ENCODE assay signal across 24 mouse cellular contexts in genomic region chr3:37181041-37181440, GRCm38 (mm10). TPM values are rescaled to one million over a fixed set of nuclear protein-coding genes. Genes with fewer than 3 reads are reported as not detected.
DNase-seq lines count a peak whose midpoint lies in the region; ATAC-seq lines count a peak whose summit lies in the region.
"Had no signal": no experiment of that assay in that cellular context is flagged by ENCODE, and none has a peak within 500 bp of the region (broad histone marks: within the 10 kb centered on the region; RNA-seq: fewer than 3 reads in every experiment).

No protein-coding gene starts in this region.

- no peaks in the 10 kb centered on the region for H3K36me3 ChIP-seq in hindbrain, embryonic 10.5 days
- H3K36me3 ChIP-seq in hindbrain, embryonic 16.5 days (ENCODE audit: control insufficient read depth, insufficient read depth, low read length) = no peaks in the 10 kb centered on the region
- H3K36me3 ChIP-seq in midbrain, embryonic 12.5 days = no peaks in the 10 kb centered on the region
- H3K36me3 ChIP-seq in midbrain, embryonic 15.5 days (replicated peaks) = no peaks in the 10 kb centered on the region
- H3K36me3 ChIP-seq: limb, embryonic 15.5 days; neural tube, embryonic 13.5 days had no signal

- no peaks in the 10 kb centered on the region; the same call in 1 of the 2 replicates for H3K27me3 ChIP-seq in hindbrain, embryonic 10.5 days (ENCODE audit: insufficient read depth, poor library complexity, severe bottlenecking)
- H3K27me3 ChIP-seq in hindbrain, embryonic 16.5 days (replicated peaks; ENCODE audit: control insufficient read depth, insufficient read depth, low read length) = no peaks in the 10 kb centered on the region
- H3K27me3 ChIP-seq in midbrain, embryonic 12.5 days = no peaks in the 10 kb centered on the region
- no peaks in the 10 kb centered on the region for H3K27me3 ChIP-seq in midbrain, embryonic 15.5 days (replicated peaks)
- H3K27me3 ChIP-seq: limb, embryonic 15.5 days; neural tube, embryonic 13.5 days had no signal

- no peak overlapping the region for H3K4me3 ChIP-seq in hindbrain, embryonic 10.5 days
- H3K4me3 ChIP-seq in hindbrain, embryonic 16.5 days (ENCODE audit: low read length) = no peak overlapping the region
- H3K4me3 ChIP-seq in midbrain, embryonic 12.5 days = no peak overlapping the region
- no peak overlapping the region for H3K4me3 ChIP-seq in midbrain, embryonic 15.5 days
- H3K4me3 ChIP-seq: erythroblast, embryonic 14.5 days; limb, embryonic 15.5 days; neural tube, embryonic 13.5 days had no signal

- DNase-seq in hindbrain, embryonic 10.5 days (ENCODE audit: low spot score) = peak; percentile 9
- DNase-seq in embryo, embryonic 11 days = peak; percentile 21
- no peak for DNase-seq in urinary bladder, postnatal 25 days (ENCODE audit: low spot score)
- DNase-seq: adrenal gland, adult 2 months; cerebellum, adult 9-11 months; gastrocnemius, postnatal 10 days; kidney, adult 8-10 months; thymus, postnatal 25 days had no signal

- no peak overlapping the region for H3K9ac ChIP-seq in hindbrain, embryonic 16.5 days (ENCODE audit: low read depth, low read length)
- no peak overlapping the region for H3K9ac ChIP-seq in midbrain, embryonic 12.5 days (replicated peaks)
- H3K9ac ChIP-seq in midbrain, embryonic 15.5 days = no peak overlapping the region
- H3K9ac ChIP-seq: limb, embryonic 15.5 days; neural tube, embryonic 13.5 days had no signal

- H3K4me1 ChIP-seq in hindbrain, embryonic 10.5 days (replicated peaks) = peaks cover 19% of the 10 kb centered on the region
- 0 out of 2 replicates have a peak, but pooled peaks cover 5% of the 10 kb centered on the region for H3K4me1 ChIP-seq in hindbrain, embryonic 16.5 days (ENCODE audit: control insufficient read depth, insufficient read depth, low read depth, low read length)
- H3K4me1 ChIP-seq in midbrain, embryonic 12.5 days = peaks cover 11% of the 10 kb centered on the region
- no peaks in the 10 kb centered on the region for H3K4me1 ChIP-seq in midbrain, embryonic 15.5 days

- H3K4me2 ChIP-seq in hindbrain, embryonic 16.5 days (ENCODE audit: low read length) = no peak overlapping the region
- no peak overlapping the region for H3K4me2 ChIP-seq in midbrain, embryonic 12.5 days (replicated peaks)
- H3K4me2 ChIP-seq in midbrain, embryonic 15.5 days = no peak overlapping the region
- H3K4me2 ChIP-seq: limb, embryonic 15.5 days; neural tube, embryonic 13.5 days had no signal

- WGBS in hindbrain, embryonic 10.5 days = 14% methylated on average over 2 of the region's 2 CpGs
- WGBS in hindbrain, embryonic 16.5 days = 21% methylated on average over 2 of the region's 2 CpGs
- WGBS in midbrain, embryonic 12.5 days = 18% methylated on average over 2 of the region's 2 CpGs
- WGBS in midbrain, embryonic 15.5 days = 25% methylated on average over 2 of the region's 2 CpGs

- H3K27ac ChIP-seq in hindbrain, embryonic 10.5 days = no peak overlapping the region
- H3K27ac ChIP-seq in hindbrain, embryonic 16.5 days (ENCODE audit: low read depth, low read length) = no peak overlapping the region
- no peak overlapping the region for H3K27ac ChIP-seq in midbrain, embryonic 12.5 days (replicated peaks)
- no peak overlapping the region for H3K27ac ChIP-seq in midbrain, embryonic 15.5 days
- H3K27ac ChIP-seq: limb, embryonic 15.5 days; neural tube, embryonic 13.5 days had no signal

- no peak for ATAC-seq in hindbrain, embryonic 16.5 days
- ATAC-seq in midbrain, embryonic 12.5 days (ENCODE audit: low FRiP score, low read depth) = 0 out of 2 replicates have a peak, but pooled peaks have one; percentile 38
- ATAC-seq in midbrain, embryonic 15.5 days (replicated peaks) = no peak
- ATAC-seq in megakaryocyte, adult 5-6 weeks (ENCODE audit: poor library complexity, severe bottlenecking) = peak; percentile 43; the same call in 1 of the 2 replicates
- ATAC-seq: lung, postnatal 0 days had no signal

- H3K9me3 ChIP-seq in hindbrain, embryonic 10.5 days = no peaks in the 10 kb centered on the region
- no peaks in the 10 kb centered on the region for H3K9me3 ChIP-seq in hindbrain, embryonic 16.5 days (ENCODE audit: control insufficient read depth, low read length)
- no peaks in the 10 kb centered on the region for H3K9me3 ChIP-seq in midbrain, embryonic 12.5 days
- no peaks in the 10 kb centered on the region for H3K9me3 ChIP-seq in midbrain, embryonic 15.5 days
- H3K9me3 ChIP-seq: limb, embryonic 15.5 days; neural tube, embryonic 13.5 days had no signal

RNA-seq across cellular contexts. Expression of gene Il21, which starts 51.4 kb away (rescaled TPM):
- not detected in 2 replicates for polyA plus RNA-seq in hindbrain, embryonic 10.5 days (2016; fragmentation: Nextera tagmentation; extraction: Ambion mirVana)
- not detected in 2 replicates for polyA plus RNA-seq in hindbrain, embryonic 16.5 days (2015; fragmentation: Nextera tagmentation; extraction: Ambion mirVana)
- polyA plus RNA-seq in midbrain, embryonic 12.5 days (2016; fragmentation: Nextera tagmentation; extraction: Ambion mirVana) = not detected in 2 replicates
- not detected in 2 replicates for polyA plus RNA-seq in midbrain, embryonic 15.5 days (2015; fragmentation: Nextera tagmentation; extraction: Ambion mirVana)
- not detected in 2 replicates for total RNA-seq in megakaryocyte, adult 5-6 weeks (2015)
- total RNA-seq in megakaryocyte, adult 5-6 weeks (2017) = not detected in 2 replicates
- total RNA-seq: adrenal gland, adult 2 months; gastrocnemius, postnatal 10 days; left cerebral cortex, postnatal 10 days had no signal
- polyA plus RNA-seq: adrenal gland, adult 2 months; erythroblast, embryonic 14.5 days; heart, postnatal 0 days; hindbrain, embryonic 11.5 days; intestine, embryonic 14.5 days; limb, embryonic 15.5 days; liver, embryonic 16.5 days; lung, postnatal 0 days; neural tube, embryonic 13.5 days had no signal

RNA-seq across cellular contexts. Expression of gene Il2, which starts 55.3 kb away (rescaled TPM):
- polyA plus RNA-seq in hindbrain, embryonic 10.5 days (2016; fragmentation: Nextera tagmentation; extraction: Ambion mirVana) = 0.18 and 0.35 TPM in 2 replicates
- 0.24 TPM in 1 of 2 replicates, not detected in the other for polyA plus RNA-seq in hindbrain, embryonic 16.5 days (2015; fragmentation: Nextera tagmentation; extraction: Ambion mirVana)
- 0.51 and 0.55 TPM in 2 replicates for polyA plus RNA-seq in midbrain, embryonic 12.5 days (2016; fragmentation: Nextera tagmentation; extraction: Ambion mirVana)
- polyA plus RNA-seq in midbrain, embryonic 15.5 days (2015; fragmentation: Nextera tagmentation; extraction: Ambion mirVana) = 0.15 and 0.46 TPM in 2 replicates
- total RNA-seq in megakaryocyte, adult 5-6 weeks (2015) = 0.18 and 0.89 TPM in 2 replicates
- not detected in 2 replicates for total RNA-seq in megakaryocyte, adult 5-6 weeks (2017)
- total RNA-seq: adrenal gland, adult 2 months; gastrocnemius, postnatal 10 days; layer of hippocampus, adult 18-20 months; layer of hippocampus, postnatal 25 days; left cerebral cortex, postnatal 10 days had no signal
- polyA plus RNA-seq: adrenal gland, adult 2 months; erythroblast, embryonic 14.5 days; liver, embryonic 16.5 days; testis, adult 2 months had no signal

Comparison
In these comparisons a context has a peak if more than half of its experiments do, and no peak if none do; other contexts are left out.
1. ATAC-seq: peak in midbrain, embryonic 12.5 days (single experiment) and megakaryocyte, adult 5-6 weeks (single experiment); none in hindbrain, embryonic 16.5 days (single experiment) and midbrain, embryonic 15.5 days (single experiment).